Mouse (Mus musculus) lung, postnatal 0 days (tissue): ENCODE measurements around the gene Smim8. TPM values are rescaled to one million over a fixed set of nuclear protein-coding genes. Genes with fewer than 3 reads are reported as not detected.
A peak's percentile ranks its signal among the peaks of the same experiment; 100 is the strongest.

Experiments
- ATAC-seq: fragments of 200-750 bp; cut with Nextera tagmentation; 2 replicates; pipeline ENCODE4 v1.8.0; 2017; ENCODE audit warnings: moderate library complexity
- DNase-seq: peaks from one replicate; pipeline ENCODE4 v3.0.0-alpha.2; 2016; ENCODE audit warnings: low spot score
- H3K27ac ChIP-seq: fragments of 300-500 bp; sonication (generic); 2 replicates; pipeline ENCODE4 v1.5.1; 2014; ENCODE audit warnings: antibody characterized with exemption, mild to moderate bottlenecking, low read length, mixed read lengths
- H3K27me3 ChIP-seq: fragments of 300-500 bp; sonication (generic); replicated peaks from 2 replicates; pipeline ENCODE4 v1.6.1; 2014; ENCODE audit warnings: low read length, mixed read lengths; ENCODE audit not compliant: insufficient read depth
- H3K36me3 ChIP-seq: fragments of 300-500 bp; sonication (generic); 2 replicates; pipeline ENCODE4 v1.6.1; 2014; ENCODE audit warnings: low read length, mixed read lengths; ENCODE audit not compliant: insufficient read depth
- H3K4me1 ChIP-seq: fragments of 300-500 bp; sonication (generic); 2 replicates; pipeline ENCODE4 v1.6.1; 2014; ENCODE audit warnings: antibody characterized with exemption, low read depth, low read length, mixed read lengths; ENCODE audit not compliant: insufficient read depth
- H3K4me2 ChIP-seq: fragments of 300-500 bp; sonication (generic); replicated peaks from 2 replicates; pipeline ENCODE4 v1.6.1; 2014; ENCODE audit warnings: low read depth, mild to moderate bottlenecking, low read length, moderate library complexity, mixed read lengths
- H3K4me3 ChIP-seq: fragments of 300-500 bp; sonication (generic); 2 replicates; pipeline ENCODE4 v1.5.1; 2014; ENCODE audit warnings: low read depth, low read length
- H3K9ac ChIP-seq: fragments of 300-500 bp; sonication (generic); replicated peaks from 2 replicates; pipeline ENCODE4 v1.6.1; 2014; ENCODE audit warnings: low read depth, mild to moderate bottlenecking
- H3K9me3 ChIP-seq: fragments of 300-500 bp; sonication (generic); 2 replicates; pipeline ENCODE4 v1.6.1; 2016; ENCODE audit warnings: low read length, mixed read lengths
- CTCF ChIP-seq: IDR thresholded peaks from 2 replicates; pipeline ENCODE4 v1.5.1; 2016; ENCODE audit warnings: antibody characterized with exemption, mild to moderate bottlenecking
- EP300 ChIP-seq: IDR thresholded peaks from 2 replicates; pipeline ENCODE4 v1.6.1; 2016; ENCODE audit warnings: antibody characterized with exemption, mild to moderate bottlenecking, control low read depth
- WGBS: fragments of 180-500 bp; shearing (Covaris S2); extraction: QIAGEN DNeasy Blood & Tissue Kit; methylation state at CpG from one replicate; pipeline ENCODE4 v1.1.7; 2014; 5-methylcytosine and 5-hydroxymethylcytosine counted together
- polyA plus RNA-seq: library from polyadenylated mRNA; unstranded; fragments of >200 nt; fragmentation: Nextera tagmentation; extraction: Ambion mirVana; gene quantifications from 2 replicates; pipeline ENCODE4 v1.2.1, GENCODE M21; 2015

The Smim8 gene
- polyA plus RNA-seq, result 46.0 and 48.8 TPM in 2 replicates

GRCm38 (mm10) chr4:34777677-34778527 lies at the start of gene Smim8:
Smim8 (minus strand) TSS chr4:34778423.
- Histone ChIP-seq H3K27me3 (no peaks in the 10 kb centered on the region), H3K9ac (peak within 1 kb of the TSS; percentile 41), H3K4me3 (peak within 1 kb of the TSS; percentile 54), H3K9me3 (no peaks in the 10 kb centered on the region), H3K36me3 (no peaks in the 10 kb centered on the region), H3K4me2 (peak within 1 kb of the TSS; percentile 53), H3K4me1 (no peaks in the 10 kb centered on the region), H3K27ac (peak within 1 kb of the TSS; percentile 72)
- ATAC-seq (peak; percentile 98), DNase-seq (peak; percentile 95)
- peak; percentile 95 for TF ChIP-seq CTCF
- TF ChIP-seq EP300, result no peak; the same call in 1 of the 2 replicates
- 4% methylated on average over 40 of the region's 40 CpGs for WGBS

GRCm38 (mm10) chr4:34823901-34824300 lies 45.7 kb upstream of the Smim8 start:
- H3K27ac ChIP-seq, result no peak overlapping the region
- H3K36me3 ChIP-seq, result no peaks in the 10 kb centered on the region
- H3K4me1 ChIP-seq, result no peaks in the 10 kb centered on the region
- no peak overlapping the region for H3K4me3 ChIP-seq
- TF ChIP-seq EP300, result no peak
- no peak for TF ChIP-seq CTCF
- no peak overlapping the region for H3K4me2 ChIP-seq
- WGBS, result 93% methylated on average over 1 of the region's 1 CpGs
- ATAC-seq, result no peak
- no peak overlapping the region for H3K9ac ChIP-seq
- no peaks in the 10 kb centered on the region for H3K27me3 ChIP-seq
- DNase-seq, result no peak
- no peaks in the 10 kb centered on the region for H3K9me3 ChIP-seq

DNA sequence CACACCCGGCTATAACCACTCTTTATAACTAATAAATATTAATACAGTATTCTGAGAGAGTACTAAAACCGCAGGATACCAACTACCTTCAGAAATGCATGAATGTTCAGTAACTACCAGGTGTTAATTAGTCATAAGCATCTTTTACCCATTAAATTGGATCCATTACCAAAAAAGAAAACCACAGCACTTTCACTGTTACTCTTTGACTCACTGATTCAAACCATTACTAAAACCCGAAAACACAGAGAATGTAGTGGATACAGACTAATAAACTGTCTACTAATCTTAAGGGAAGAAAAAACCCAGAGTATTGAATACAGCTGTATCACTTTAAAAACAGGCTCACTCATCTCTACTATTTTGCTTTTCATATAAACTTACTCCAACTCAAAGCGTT lies 41.7 kb upstream of the Smim8 start:
- no peaks in the 10 kb centered on the region for H3K4me1 ChIP-seq
- H3K36me3 ChIP-seq, result 0 out of 2 replicates have a peak, but pooled peaks cover 6% of the 10 kb centered on the region
- ATAC-seq, result no peak
- no peak overlapping the region for H3K27ac ChIP-seq
- WGBS, result 89% methylated on average over 4 of the region's 4 CpGs
- H3K9me3 ChIP-seq, result no peaks in the 10 kb centered on the region
- no peak overlapping the region for H3K4me3 ChIP-seq
- no peak overlapping the region for H3K9ac ChIP-seq
- H3K4me2 ChIP-seq, result no peak overlapping the region
- no peak for DNase-seq
- TF ChIP-seq CTCF (no peak), EP300 (no peak)
- no peaks in the 10 kb centered on the region for H3K27me3 ChIP-seq

GRCm38 (mm10) chr4:34801166-34802034 lies 23.2 kb upstream of the Smim8 start:
- Histone ChIP-seq H3K4me3 (no peak overlapping the region), H3K4me2 (no peak overlapping the region), H3K4me1 (no peaks in the 10 kb centered on the region), H3K27me3 (no peaks in the 10 kb centered on the region), H3K27ac (no peak overlapping the region), H3K9ac (no peak overlapping the region), H3K9me3 (no peaks in the 10 kb centered on the region), H3K36me3 (peaks cover 4% of the 10 kb centered on the region; the same call in 1 of the 2 replicates)
- TF ChIP-seq CTCF, result no peak
- no peak for TF ChIP-seq EP300
- WGBS, result 85% methylated on average over 14 of the region's 14 CpGs
- ATAC-seq, result no peak
- DNase-seq, result no peak

DNA sequence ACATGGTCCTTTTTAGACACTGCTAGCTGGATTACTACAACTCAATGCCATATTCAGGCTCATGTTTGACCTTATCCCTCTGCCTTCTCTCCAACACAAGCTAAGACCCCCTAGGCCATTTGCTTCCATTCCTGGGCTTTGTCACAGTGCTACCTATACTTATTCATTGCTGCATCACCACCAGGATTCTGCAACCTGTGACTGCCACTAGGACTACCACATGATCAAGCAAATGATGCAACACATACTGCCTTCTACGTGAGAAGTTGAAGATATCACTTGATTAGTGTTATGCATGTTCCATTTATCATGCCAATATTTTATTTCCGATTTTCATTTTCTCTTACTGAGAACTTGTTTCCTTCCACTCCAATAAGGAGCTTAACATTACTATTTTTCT lies 19.8 kb upstream of the Smim8 start:
- no peak for TF ChIP-seq CTCF
- TF ChIP-seq EP300, result no peak
- Histone ChIP-seq H3K4me1 (no peaks in the 10 kb centered on the region), H3K36me3 (no peaks in the 10 kb centered on the region), H3K4me2 (no peak overlapping the region), H3K9ac (no peak overlapping the region), H3K27ac (no peak overlapping the region), H3K27me3 (no peaks in the 10 kb centered on the region), H3K9me3 (no peaks in the 10 kb centered on the region), H3K4me3 (no peak overlapping the region)
- ATAC-seq (no peak), DNase-seq (no peak)
- WGBS, result 86% methylated on average over 2 of the region's 2 CpGs
